ENCODE assay signal across 28 mouse cellular contexts in genomic region chr17:23818579-23818978, GRCm38 (mm10). TPM values are rescaled to one million over a fixed set of nuclear protein-coding genes. Genes with fewer than 3 reads are reported as not detected.
A peak's percentile ranks its signal among the peaks of the same experiment; 100 is the strongest.
DNase-seq lines count a peak whose midpoint lies in the region; ATAC-seq and TF ChIP-seq lines count a peak whose summit lies in the region.
"Had no signal": no experiment of that assay in that cellular context is flagged by ENCODE, and none has a peak within 500 bp of the region (broad histone marks: within the 10 kb centered on the region; RNA-seq: fewer than 3 reads in every experiment).

No protein-coding gene starts in this region.

- no peak overlapping the region for H3K4me2 ChIP-seq in neural tube, embryonic 15.5 days
- H3K4me2 ChIP-seq in midbrain, embryonic 11.5 days = no peak overlapping the region
- H3K4me2 ChIP-seq: embryonic facial prominence, embryonic 13.5 days; embryonic facial prominence, embryonic 15.5 days; forebrain, embryonic 12.5 days had no signal

- H3K9ac ChIP-seq in neural tube, embryonic 15.5 days (replicated peaks) = no peak overlapping the region
- H3K9ac ChIP-seq in midbrain, embryonic 11.5 days (ENCODE audit: low read length) = no peak overlapping the region
- H3K9ac ChIP-seq: embryonic facial prominence, embryonic 13.5 days; embryonic facial prominence, embryonic 15.5 days; forebrain, embryonic 12.5 days had no signal

- peak; percentile 76 for DNase-seq in heart, adult 11 months
- DNase-seq in heart, adult 8-10 months (ENCODE audit: low spot score) = no peak
- peak; percentile 11 for DNase-seq in neural tube, embryonic 10.5 days (ENCODE audit: extremely low spot score, low spot score)
- peak; percentile 24 for DNase-seq in induced T-regulatory cell, adult 2 months (ENCODE audit: low read depth)
- no peak for DNase-seq in adrenal gland, adult 2 months
- DNase-seq in midbrain, embryonic 11.5 days (ENCODE audit: low spot score, missing footprints) = no peak
- DNase-seq: adrenal gland, adult 8-10 months; adrenal gland, postnatal 14 days; adrenal gland, postnatal 36 days; cerebellum, adult 18-20 months; cerebellum, adult 8-10 months; cerebellum, adult 9-11 months; cerebellum, postnatal 14 days; cerebellum, postnatal 36 days; embryo, embryonic 11 days had no signal

- no peak for TF ChIP-seq CTCF in E14TG2a.4 (conservative IDR thresholded peaks at IDR 0.05; ENCODE audit: low read length)

- ATAC-seq in neural tube, embryonic 15.5 days (ENCODE audit: low FRiP score) = no peak
- no peak for ATAC-seq in midbrain, embryonic 11.5 days (ENCODE audit: low FRiP score)
- ATAC-seq: CD4-positive, CD25-positive, alpha-beta regulatory T cell, adult 4 months; forebrain, embryonic 14.5 days; forebrain, embryonic 16.5 days had no signal

- H3K27ac ChIP-seq in neural tube, embryonic 15.5 days (replicated peaks) = no peak overlapping the region
- H3K27ac ChIP-seq in midbrain, embryonic 11.5 days (ENCODE audit: low read depth, low read length) = no peak overlapping the region
- H3K27ac ChIP-seq: embryonic facial prominence, embryonic 13.5 days; embryonic facial prominence, embryonic 15.5 days; forebrain, embryonic 10.5 days; forebrain, embryonic 12.5 days had no signal

- H3K9me3 ChIP-seq in neural tube, embryonic 15.5 days (replicated peaks) = peaks cover 24% of the 10 kb centered on the region; the same call in 1 of the 2 replicates
- peaks cover 100% of the 10 kb centered on the region for H3K9me3 ChIP-seq in E14TG2a.4 (ENCODE audit: low read length)
- peaks cover 14% of the 10 kb centered on the region for H3K9me3 ChIP-seq in midbrain, embryonic 11.5 days (ENCODE audit: control insufficient read depth, low read length)

- WGBS in neural tube, embryonic 15.5 days = 98% methylated on average over 8 of the region's 8 CpGs
- over 99% methylated on average over 8 of the region's 8 CpGs for WGBS in midbrain, embryonic 11.5 days

- no peak overlapping the region for H3K4me3 ChIP-seq in neural tube, embryonic 15.5 days (replicated peaks)
- 0 out of 2 replicates have a peak overlapping the region, but pooled peaks have one; percentile 13 for H3K4me3 ChIP-seq in E14TG2a.4 (replicated peaks; ENCODE audit: low read length)
- no peak overlapping the region for H3K4me3 ChIP-seq in midbrain, embryonic 11.5 days (ENCODE audit: low read depth, low read length)
- H3K4me3 ChIP-seq: embryonic facial prominence, embryonic 13.5 days; embryonic facial prominence, embryonic 15.5 days; erythroblast, embryonic 14.5 days; forebrain, embryonic 10.5 days; forebrain, embryonic 12.5 days had no signal

- H3K27me3 ChIP-seq in neural tube, embryonic 15.5 days (replicated peaks) = no peaks in the 10 kb centered on the region
- no peaks in the 10 kb centered on the region for H3K27me3 ChIP-seq in E14TG2a.4 (ENCODE audit: insufficient read depth, low read length)
- no peaks in the 10 kb centered on the region for H3K27me3 ChIP-seq in midbrain, embryonic 11.5 days (ENCODE audit: control insufficient read depth, insufficient read depth, low read length)
- H3K27me3 ChIP-seq: embryonic facial prominence, embryonic 13.5 days; embryonic facial prominence, embryonic 15.5 days; forebrain, embryonic 12.5 days had no signal

- no peaks in the 10 kb centered on the region for H3K4me1 ChIP-seq in neural tube, embryonic 15.5 days
- peaks cover 34% of the 10 kb centered on the region for H3K4me1 ChIP-seq in E14TG2a.4 (replicated peaks; ENCODE audit: low read depth, low read length)
- H3K4me1 ChIP-seq in midbrain, embryonic 11.5 days (ENCODE audit: control insufficient read depth, insufficient read depth, low read length) = no peaks in the 10 kb centered on the region
- H3K4me1 ChIP-seq: embryonic facial prominence, embryonic 13.5 days; forebrain, embryonic 10.5 days; forebrain, embryonic 12.5 days had no signal

- peaks cover 97% of the 10 kb centered on the region for H3K36me3 ChIP-seq in neural tube, embryonic 15.5 days
- H3K36me3 ChIP-seq in E14TG2a.4 (ENCODE audit: insufficient read depth, low read length) = peaks cover 100% of the 10 kb centered on the region
- peaks cover 88% of the 10 kb centered on the region for H3K36me3 ChIP-seq in midbrain, embryonic 11.5 days (ENCODE audit: control insufficient read depth, insufficient read depth, low read length)

RNA-seq across cellular contexts. Expression of gene Elob, which starts 10.4 kb away (rescaled TPM):
- total RNA-seq in heart, adult 8-10 months (2022) = 100 to 1,000 TPM; 321 to 411 (median 362) TPM
- polyA plus RNA-seq in neural tube, embryonic 15.5 days (2015; fragmentation: Nextera tagmentation; extraction: Ambion mirVana) = 1,232 and 1,344 TPM in 2 replicates
- 100 to 1,000 TPM; 447 to 451 TPM for total RNA-seq in adrenal gland, adult 2 months (2021)
- polyA plus RNA-seq in adrenal gland, adult 2 months (2012; rRNA removed) = 513 and 552 TPM in 2 replicates
- polyA plus RNA-seq in midbrain, embryonic 11.5 days (2014; fragmentation: Nextera tagmentation; extraction: Ambion mirVana) = 1,062 and 1,170 TPM in 2 replicates

RNA-seq across cellular contexts. Expression of gene Prss33, which starts 17.3 kb away (rescaled TPM):
- total RNA-seq in heart, adult 8-10 months (2022) = not detected
- not detected in 2 replicates for polyA plus RNA-seq in neural tube, embryonic 15.5 days (2015; fragmentation: Nextera tagmentation; extraction: Ambion mirVana)
- not detected for total RNA-seq in adrenal gland, adult 2 months (2021)
- polyA plus RNA-seq in adrenal gland, adult 2 months (2012; rRNA removed) = 0.10 and 0.24 TPM in 2 replicates
- 0.27 TPM in 1 of 2 replicates, not detected in the other for polyA plus RNA-seq in midbrain, embryonic 11.5 days (2014; fragmentation: Nextera tagmentation; extraction: Ambion mirVana)
- total RNA-seq: adrenal gland, adult 8-10 months; adrenal gland, postnatal 14 days; adrenal gland, postnatal 36 days; common myeloid progenitor, adult 5-6 weeks had no signal
- polyA plus RNA-seq: CD4-positive, CD25-positive, alpha-beta regulatory T cell, adult 4 months; embryonic facial prominence, embryonic 11.5 days; erythroblast, embryonic 14.5 days; forebrain, embryonic 10.5 days; forebrain, embryonic 12.5 days; forebrain, embryonic 14.5 days; forebrain, embryonic 16.5 days; G1E had no signal

RNA-seq across cellular contexts. Expression of gene Prss32, which starts 25.1 kb away (rescaled TPM):
- not detected for total RNA-seq in heart, adult 8-10 months (2022)
- 0.50 and 1.1 TPM in 2 replicates for polyA plus RNA-seq in neural tube, embryonic 15.5 days (2015; fragmentation: Nextera tagmentation; extraction: Ambion mirVana)
- not detected for total RNA-seq in adrenal gland, adult 2 months (2021)
- polyA plus RNA-seq in adrenal gland, adult 2 months (2012; rRNA removed) = 0.06 TPM in 1 of 2 replicates, not detected in the other
- not detected in 2 replicates for polyA plus RNA-seq in midbrain, embryonic 11.5 days (2014; fragmentation: Nextera tagmentation; extraction: Ambion mirVana)
- total RNA-seq: adrenal gland, adult 8-10 months; adrenal gland, postnatal 14 days; adrenal gland, postnatal 36 days; common myeloid progenitor, adult 5-6 weeks had no signal
- polyA plus RNA-seq: CD4-positive, CD25-positive, alpha-beta regulatory T cell, adult 4 months; embryonic facial prominence, embryonic 11.5 days; embryonic facial prominence, embryonic 13.5 days; forebrain, embryonic 10.5 days; forebrain, embryonic 12.5 days; forebrain, embryonic 14.5 days; forebrain, embryonic 16.5 days; G1E had no signal

RNA-seq across cellular contexts. Expression of gene Prss41, which starts 25.4 kb away (rescaled TPM):
- under 1 TPM in 2 of 4 experiments, not detected in 2; 0.14 to 0.16 TPM for total RNA-seq in heart, adult 8-10 months (2022)
- polyA plus RNA-seq in neural tube, embryonic 15.5 days (2015; fragmentation: Nextera tagmentation; extraction: Ambion mirVana) = 1.9 and 2.0 TPM in 2 replicates
- total RNA-seq in adrenal gland, adult 2 months (2021) = under 1 TPM; 0.35 to 0.45 TPM
- polyA plus RNA-seq in adrenal gland, adult 2 months (2012; rRNA removed) = 0.28 and 0.90 TPM in 2 replicates
- polyA plus RNA-seq in midbrain, embryonic 11.5 days (2014; fragmentation: Nextera tagmentation; extraction: Ambion mirVana) = 0.41 and 0.81 TPM in 2 replicates
- total RNA-seq: common myeloid progenitor, adult 5-6 weeks; G1E had no signal
- polyA plus RNA-seq: G1E had no signal

RNA-seq across cellular contexts. Expression of gene Srrm2, which starts 28.2 kb away (rescaled TPM):
- 100 to 1,000 TPM; 151 to 179 (median 164) TPM for total RNA-seq in heart, adult 8-10 months (2022)
- 479 and 502 TPM in 2 replicates for polyA plus RNA-seq in neural tube, embryonic 15.5 days (2015; fragmentation: Nextera tagmentation; extraction: Ambion mirVana)
- total RNA-seq in adrenal gland, adult 2 months (2021) = 100 to 1,000 TPM; 322 to 545 TPM
- 1,031 and 1,277 TPM in 2 replicates for polyA plus RNA-seq in adrenal gland, adult 2 months (2012; rRNA removed)
- polyA plus RNA-seq in midbrain, embryonic 11.5 days (2014; fragmentation: Nextera tagmentation; extraction: Ambion mirVana) = 408 and 439 TPM in 2 replicates

Comparison
In these comparisons a context has a peak if more than half of its experiments do, and no peak if none do; other contexts are left out.
1. DNase-seq: peak in heart, adult 11 months (single experiment), neural tube, embryonic 10.5 days (single experiment) and induced T-regulatory cell, adult 2 months (single experiment); none in heart, adult 8-10 months (single experiment), adrenal gland, adult 2 months (single experiment) and midbrain, embryonic 11.5 days (single experiment).